Mouse (Mus musculus) fat pad, adult 2 months (tissue): ENCODE data around the gene Ccdc34.
A peak's percentile ranks its signal among the peaks of the same experiment; 100 is the strongest.

ENCODE experiments used
- DNase-seq: peaks from one replicate; pipeline ENCODE4 v3.0.0-alpha.2; 2011; ENCODE audit warnings: low read depth, low spot score; ENCODE audit errors: extremely low read depth

The Ccdc34 gene

GRCm38 (mm10) chr2:109995061-109995460 is 22.6 kb upstream of the Ccdc34 start:
- DNase-seq, result no peak

- DNase-seq, result peak; percentile 92
Measured at GRCm38 (mm10) chr2:109996411-109996810, 21.2 kb upstream of the Ccdc34 start.

GRCm38 (mm10) chr2:110004668-110005067 is 12.9 kb upstream of the Ccdc34 start:
- DNase-seq, result no peak

- no peak for DNase-seq
Measured at GRCm38 (mm10) chr2:110005164-110005563, 12.5 kb upstream of the Ccdc34 start.

GRCm38 (mm10) chr2:110005596-110006239 is 11.9 kb upstream of the Ccdc34 start:
- no peak for DNase-seq

- DNase-seq, result peak; percentile 90
Measured at GRCm38 (mm10) chr2:110007423-110008267, 10.0 kb upstream of the Ccdc34 start.

- no peak for DNase-seq
Measured at GRCm38 (mm10) chr2:110009449-110009848, 8.2 kb upstream of the Ccdc34 start.

GRCm38 (mm10) chr2:110012184-110012725 is 5.4 kb upstream of the Ccdc34 start:
- no peak for DNase-seq

- no peak for DNase-seq
Measured at GRCm38 (mm10) chr2:110017087-110017486, 530 bp upstream of the Ccdc34 start.

GRCm38 (mm10) chr2:110019656-110020055 is 2.0 kb downstream of the Ccdc34 start:
- DNase-seq, result no peak

- no peak for DNase-seq
Measured at GRCm38 (mm10) chr2:110020430-110020829, 2.8 kb downstream of the Ccdc34 start.

- DNase-seq, result no peak
Measured at GRCm38 (mm10) chr2:110036265-110036664, 18.6 kb downstream of the Ccdc34 start.

- no peak for DNase-seq
Measured at GRCm38 (mm10) chr2:110036665-110037064, 19.0 kb downstream of the Ccdc34 start.

GRCm38 (mm10) chr2:110037221-110037620 is 19.6 kb downstream of the Ccdc34 start:
- DNase-seq, result no peak

- DNase-seq, result no peak
Measured at GRCm38 (mm10) chr2:110038341-110038740, 20.7 kb downstream of the Ccdc34 start.

- no peak for DNase-seq
Measured at GRCm38 (mm10) chr2:110042861-110043760, 25.5 kb downstream of the Ccdc34 start.

GRCm38 (mm10) chr2:110058424-110058823 is 40.8 kb downstream of the Ccdc34 start:
- DNase-seq, result no peak

GRCm38 (mm10) chr2:110063131-110063530 is 45.5 kb downstream of the Ccdc34 start:
- DNase-seq, result no peak

GRCm38 (mm10) chr2:110068916-110069315 is 51.3 kb downstream of the Ccdc34 start:
- no peak for DNase-seq

GRCm38 (mm10) chr2:110073023-110073422 is 55.4 kb downstream of the Ccdc34 start:
- no peak for DNase-seq
